Mouse (Mus musculus) neural tube, embryonic 14.5 days (tissue): ENCODE results near the gene Rad18. TPM values are rescaled to one million over a fixed set of nuclear protein-coding genes. Genes with fewer than 3 reads are reported as not detected.

Experiments used
- ATAC-seq: fragments of 200-750 bp; cut with Nextera tagmentation; 2 replicates; pipeline ENCODE4 v1.8.0; 2017; ENCODE audit warnings: low read depth, mild to moderate bottlenecking, moderate TSS enrichment, moderate library complexity
- H3K27ac ChIP-seq: fragments of 300-500 bp; sonication (generic); 2 replicates; pipeline ENCODE4 v1.5.1; 2014; ENCODE audit warnings: low read depth, mild to moderate bottlenecking, control low read depth, low read length, moderate library complexity, mixed read lengths
- H3K27me3 ChIP-seq: fragments of 300-500 bp; sonication (generic); 2 replicates; pipeline ENCODE4 v1.6.1; 2014; ENCODE audit warnings: low read length; ENCODE audit not compliant: control insufficient read depth, insufficient read depth
- H3K36me3 ChIP-seq: fragments of 300-500 bp; sonication (generic); 2 replicates; pipeline ENCODE4 v1.6.1; 2014; ENCODE audit warnings: low read length, mixed read lengths; ENCODE audit not compliant: control insufficient read depth, insufficient read depth
- H3K4me1 ChIP-seq: fragments of 300-500 bp; sonication (generic); 2 replicates; pipeline ENCODE4 v1.6.1; 2014; ENCODE audit warnings: low read length; ENCODE audit not compliant: control insufficient read depth, insufficient read depth
- H3K4me2 ChIP-seq: fragments of 300-500 bp; sonication (generic); 2 replicates; pipeline ENCODE4 v1.6.1; 2014; ENCODE audit warnings: mild to moderate bottlenecking, low read depth, low read length, control low read depth
- H3K4me3 ChIP-seq: fragments of 300-500 bp; sonication (generic); 2 replicates; pipeline ENCODE4 v1.5.1; 2014; ENCODE audit warnings: low read depth, low read length, control low read depth, mixed read lengths
- H3K9ac ChIP-seq: fragments of 300-500 bp; sonication (generic); replicated peaks from 2 replicates; pipeline ENCODE4 v1.6.1; 2014; ENCODE audit warnings: low read depth, mild to moderate bottlenecking, control low read depth, low read length, mixed read lengths
- H3K9me3 ChIP-seq: fragments of 300-500 bp; sonication (generic); 2 replicates; pipeline ENCODE4 v1.6.1; 2016; ENCODE audit warnings: low read length; ENCODE audit not compliant: control insufficient read depth
- WGBS: fragments of 180-500 bp; shearing (Covaris S2); extraction: QIAGEN DNeasy Blood & Tissue Kit; methylation state at CpG from one replicate; pipeline ENCODE4 v1.1.7; 2014; 5-methylcytosine and 5-hydroxymethylcytosine counted together
- polyA plus RNA-seq: library from polyadenylated mRNA; unstranded; fragments of >200 nt; fragmentation: Nextera tagmentation; extraction: Ambion mirVana; gene quantifications from 2 replicates; pipeline ENCODE4 v1.2.1, GENCODE M21; 2014

The Rad18 gene
- polyA plus RNA-seq = 13.1 and 14.2 TPM in 2 replicates

- no peaks in the 10 kb centered on the region for H3K4me1 ChIP-seq
- H3K4me2 ChIP-seq = peak within 1 kb of the TSS; percentile 88
- 0 out of 2 replicates have a peak within 1 kb of the TSS, but pooled peaks have one; percentile 7 for H3K27ac ChIP-seq
- H3K9ac ChIP-seq = peak within 1 kb of the TSS; percentile 56
- peak within 1 kb of the TSS; percentile 66 for H3K4me3 ChIP-seq
- H3K9me3 ChIP-seq = no peaks in the 10 kb centered on the region
- no peaks in the 10 kb centered on the region for H3K27me3 ChIP-seq
- peak; percentile 95 for ATAC-seq
- no peaks in the 10 kb centered on the region for H3K36me3 ChIP-seq
- WGBS = under 1% methylated on average over 70 of the region's 77 CpGs
Measured at GRCm38 (mm10) chr6:112696056-112696950, at the start of gene Rad18. TSS of gene Rad18 (minus strand) at chr6:112696686.

DNA sequence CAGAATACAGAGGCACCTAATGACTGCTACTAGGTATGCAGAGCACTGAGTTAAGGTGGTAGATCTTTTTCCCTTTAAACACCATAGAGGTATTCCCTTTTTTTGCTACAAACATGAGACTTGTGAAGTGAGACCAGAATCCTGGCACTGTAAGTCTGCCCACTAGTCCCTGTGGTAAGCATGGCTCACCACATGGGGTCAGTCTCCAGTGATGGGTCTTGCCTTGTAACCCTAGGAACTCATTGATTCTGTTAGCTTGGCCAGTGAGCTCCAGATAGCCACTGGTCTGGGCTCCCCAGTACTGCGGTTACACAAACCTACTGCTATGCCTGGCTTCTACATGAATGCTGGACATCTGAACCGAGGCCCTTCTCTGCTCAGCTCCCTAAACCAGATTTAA is 45.8 kb upstream of the Rad18 start:
- Histone ChIP-seq H3K4me3 (no peak overlapping the region), H3K4me1 (no peaks in the 10 kb centered on the region), H3K9me3 (no peaks in the 10 kb centered on the region), H3K27ac (no peak overlapping the region), H3K9ac (no peak overlapping the region), H3K27me3 (no peaks in the 10 kb centered on the region), H3K36me3 (peaks cover 61% of the 10 kb centered on the region), H3K4me2 (no peak overlapping the region)
- no peak for ATAC-seq
- WGBS = 94% methylated on average over 2 of the region's 2 CpGs

DNA sequence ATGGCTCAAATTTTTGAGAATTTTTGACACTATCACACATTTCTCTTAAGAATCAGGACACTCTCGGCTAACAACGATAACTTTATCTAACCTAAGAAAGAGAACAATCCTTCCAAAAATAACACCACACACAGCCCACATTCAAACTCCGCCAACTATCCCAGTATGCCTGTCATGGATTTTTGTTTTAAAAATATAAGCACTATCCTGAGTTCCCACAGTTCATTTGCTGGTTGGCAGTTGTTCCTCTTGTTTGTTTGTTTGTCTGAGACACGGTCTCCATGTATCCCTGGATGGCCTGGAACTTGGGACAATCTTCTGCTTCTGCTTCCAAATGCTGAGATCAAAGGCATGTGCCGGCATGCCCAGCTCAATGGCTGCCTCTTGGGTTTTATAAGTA is 45.3 kb upstream of the Rad18 start:
- Histone ChIP-seq H3K9me3 (no peaks in the 10 kb centered on the region), H3K9ac (no peak overlapping the region), H3K27ac (no peak overlapping the region), H3K4me3 (no peak overlapping the region), H3K4me1 (no peaks in the 10 kb centered on the region), H3K4me2 (no peak overlapping the region), H3K27me3 (no peaks in the 10 kb centered on the region), H3K36me3 (peaks cover 61% of the 10 kb centered on the region)
- 90% methylated on average over 5 of the region's 5 CpGs for WGBS
- ATAC-seq = no peak

GRCm38 (mm10) chr6:112739635-112740034 is 43.1 kb upstream of the Rad18 start:
- WGBS = 96% methylated on average over 3 of the region's 3 CpGs
- no peaks in the 10 kb centered on the region for H3K4me1 ChIP-seq
- no peaks in the 10 kb centered on the region for H3K9me3 ChIP-seq
- H3K27ac ChIP-seq = no peak overlapping the region
- H3K27me3 ChIP-seq = no peaks in the 10 kb centered on the region
- peaks cover 56% of the 10 kb centered on the region for H3K36me3 ChIP-seq
- no peak overlapping the region for H3K9ac ChIP-seq
- H3K4me3 ChIP-seq = no peak overlapping the region
- ATAC-seq = no peak
- no peak overlapping the region for H3K4me2 ChIP-seq

- Histone ChIP-seq H3K36me3 (peaks cover 56% of the 10 kb centered on the region), H3K27me3 (no peaks in the 10 kb centered on the region), H3K9ac (no peak overlapping the region), H3K4me1 (no peaks in the 10 kb centered on the region), H3K4me2 (no peak overlapping the region), H3K4me3 (no peak overlapping the region), H3K9me3 (no peaks in the 10 kb centered on the region), H3K27ac (no peak overlapping the region)
- 90% methylated on average over 6 of the region's 6 CpGs for WGBS
- ATAC-seq = no peak
Measured at GRCm38 (mm10) chr6:112738924-112739323, 42.4 kb upstream of the Rad18 start.

DNA sequence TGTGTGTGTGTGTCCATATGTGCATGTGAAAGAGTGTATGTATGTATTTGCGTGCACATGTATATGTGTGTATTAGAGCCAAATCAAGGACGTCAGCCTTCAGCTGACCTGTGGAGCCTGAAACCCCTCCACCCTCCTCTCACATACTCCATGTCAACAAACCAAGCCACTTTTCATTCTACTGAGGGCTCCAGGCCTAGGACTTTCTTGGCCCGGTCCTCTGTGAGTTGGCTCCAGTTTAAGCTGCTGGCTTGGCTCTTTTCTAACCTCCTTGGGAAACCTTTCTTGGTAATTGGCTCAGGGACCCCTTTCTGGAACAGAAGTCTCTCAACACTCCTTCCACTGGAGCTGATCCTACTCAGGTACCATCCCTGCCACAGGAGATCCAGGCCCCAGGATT is 40.0 kb upstream of the Rad18 start:
- Histone ChIP-seq H3K4me2 (no peak overlapping the region), H3K4me1 (no peaks in the 10 kb centered on the region), H3K9me3 (no peaks in the 10 kb centered on the region), H3K4me3 (no peak overlapping the region), H3K9ac (no peak overlapping the region), H3K27ac (no peak overlapping the region), H3K36me3 (peaks cover 56% of the 10 kb centered on the region), H3K27me3 (no peaks in the 10 kb centered on the region)
- WGBS = 89% methylated on average over 3 of the region's 3 CpGs
- no peak for ATAC-seq

- H3K4me3 ChIP-seq = no peak overlapping the region
- no peaks in the 10 kb centered on the region for H3K4me1 ChIP-seq
- no peak overlapping the region for H3K4me2 ChIP-seq
- H3K9ac ChIP-seq = no peak overlapping the region
- no peaks in the 10 kb centered on the region for H3K9me3 ChIP-seq
- ATAC-seq = no peak
- H3K36me3 ChIP-seq = peaks cover 57% of the 10 kb centered on the region
- WGBS = 80% methylated on average over 2 of the region's 2 CpGs
- H3K27me3 ChIP-seq = no peaks in the 10 kb centered on the region
- H3K27ac ChIP-seq = no peak overlapping the region
Measured at GRCm38 (mm10) chr6:112735054-112735453, 38.6 kb upstream of the Rad18 start.

DNA sequence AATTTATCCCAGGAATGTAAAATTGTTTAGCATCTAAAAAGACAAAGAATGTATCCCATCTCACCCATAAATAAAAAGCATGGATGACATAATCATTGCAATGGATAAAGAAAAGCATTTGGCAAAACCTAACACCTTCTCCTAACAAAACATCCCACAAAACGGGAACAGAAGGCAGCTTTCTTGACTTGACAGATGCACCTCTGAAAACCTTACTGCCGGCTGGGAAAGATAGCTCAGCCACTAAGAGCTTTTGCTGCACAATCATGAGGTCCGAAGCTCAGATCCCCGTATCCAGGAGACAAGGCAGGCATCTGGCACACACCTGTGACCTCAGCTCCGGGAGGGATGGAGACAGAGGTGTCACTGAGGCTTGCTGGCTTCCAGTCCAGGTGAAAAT is 37.5 kb upstream of the Rad18 start:
- ATAC-seq = no peak
- H3K4me2 ChIP-seq = no peak overlapping the region
- WGBS = 77% methylated on average over 5 of the region's 5 CpGs

GRCm38 (mm10) chr6:112732434-112732833 is 35.9 kb upstream of the Rad18 start:
- Histone ChIP-seq H3K4me1 (no peaks in the 10 kb centered on the region), H3K9ac (no peak overlapping the region), H3K27me3 (no peaks in the 10 kb centered on the region), H3K4me2 (no peak overlapping the region), H3K27ac (no peak overlapping the region), H3K9me3 (no peaks in the 10 kb centered on the region), H3K36me3 (peaks cover 51% of the 10 kb centered on the region), H3K4me3 (no peak overlapping the region)
- WGBS = 97% methylated on average over 3 of the region's 3 CpGs
- no peak for ATAC-seq

More for the DNA sequence above, 37.5 kb upstream of the Rad18 start:
- Histone ChIP-seq H3K9ac (no peak overlapping the region), H3K27me3 (no peaks in the 10 kb centered on the region), H3K4me3 (no peak overlapping the region), H3K9me3 (no peaks in the 10 kb centered on the region), H3K36me3 (peaks cover 58% of the 10 kb centered on the region), H3K4me1 (no peaks in the 10 kb centered on the region), H3K27ac (no peak overlapping the region)
